Comparison of ENCODE assay signal across 19 mouse cellular contexts in genomic region chr19:6102169-6102853, GRCm38 (mm10). TPM values are rescaled to one million over a fixed set of nuclear protein-coding genes. Genes with fewer than 3 reads are reported as not detected.
DNase-seq lines count a peak whose midpoint lies in the region; ATAC-seq lines count a peak whose summit lies in the region.
"Had no signal": no experiment of that assay in that cellular context is flagged by ENCODE, and none has a peak within 500 bp of the region (broad histone marks: within the 10 kb centered on the region; RNA-seq: fewer than 3 reads in every experiment).

No protein-coding gene starts in this region.

- H3K36me3 ChIP-seq in hindbrain, embryonic 11.5 days (ENCODE audit: control insufficient read depth, insufficient read depth, low read length): no peaks in the 10 kb centered on the region
- no peaks in the 10 kb centered on the region for H3K36me3 ChIP-seq in hindbrain, embryonic 14.5 days (replicated peaks; ENCODE audit: control insufficient read depth, insufficient read depth)
- peaks cover 13% of the 10 kb centered on the region; the same call in 1 of the 2 replicates for H3K36me3 ChIP-seq in embryonic facial prominence, embryonic 13.5 days
- H3K36me3 ChIP-seq in liver, embryonic 15.5 days (replicated peaks): peaks cover 11% of the 10 kb centered on the region
- no peaks in the 10 kb centered on the region for H3K36me3 ChIP-seq in kidney, embryonic 16.5 days (ENCODE audit: insufficient read depth, low read length)
- no peaks in the 10 kb centered on the region for H3K36me3 ChIP-seq in midbrain, embryonic 15.5 days (replicated peaks)
- H3K36me3 ChIP-seq: embryonic facial prominence, embryonic 12.5 days; lung, embryonic 15.5 days had no signal

- WGBS in hindbrain, embryonic 11.5 days: 80% methylated on average over 6 of the region's 6 CpGs
- WGBS in hindbrain, embryonic 14.5 days: 81% methylated on average over 6 of the region's 6 CpGs
- 78% methylated on average over 6 of the region's 6 CpGs for WGBS in embryonic facial prominence, embryonic 13.5 days
- 59% methylated on average over 6 of the region's 6 CpGs for WGBS in liver, embryonic 15.5 days (ENCODE audit: insufficient replicate concordance)
- 82% methylated on average over 6 of the region's 6 CpGs for WGBS in kidney, embryonic 16.5 days
- WGBS in midbrain, embryonic 15.5 days: 78% methylated on average over 6 of the region's 6 CpGs

- no peaks in the 10 kb centered on the region for H3K9me3 ChIP-seq in hindbrain, embryonic 11.5 days (ENCODE audit: control insufficient read depth, low read length)
- no peaks in the 10 kb centered on the region for H3K9me3 ChIP-seq in hindbrain, embryonic 14.5 days (ENCODE audit: control insufficient read depth, low read length)
- H3K9me3 ChIP-seq in embryonic facial prominence, embryonic 13.5 days: no peaks in the 10 kb centered on the region
- no peaks in the 10 kb centered on the region for H3K9me3 ChIP-seq in liver, embryonic 15.5 days (replicated peaks)
- no peaks in the 10 kb centered on the region for H3K9me3 ChIP-seq in kidney, embryonic 16.5 days (ENCODE audit: low read length)
- no peaks in the 10 kb centered on the region for H3K9me3 ChIP-seq in midbrain, embryonic 15.5 days
- H3K9me3 ChIP-seq: embryonic facial prominence, embryonic 12.5 days; forebrain, embryonic 12.5 days; lung, embryonic 15.5 days had no signal

- no peaks in the 10 kb centered on the region for H3K27me3 ChIP-seq in hindbrain, embryonic 11.5 days (ENCODE audit: control insufficient read depth, insufficient read depth, low read length)
- H3K27me3 ChIP-seq in hindbrain, embryonic 14.5 days (ENCODE audit: control insufficient read depth, insufficient read depth, low read length): no peaks in the 10 kb centered on the region
- H3K27me3 ChIP-seq in embryonic facial prominence, embryonic 13.5 days: no peaks in the 10 kb centered on the region
- no peaks in the 10 kb centered on the region for H3K27me3 ChIP-seq in liver, embryonic 15.5 days
- no peaks in the 10 kb centered on the region for H3K27me3 ChIP-seq in kidney, embryonic 16.5 days (ENCODE audit: insufficient read depth, low read length)
- H3K27me3 ChIP-seq in midbrain, embryonic 15.5 days (replicated peaks): no peaks in the 10 kb centered on the region
- H3K27me3 ChIP-seq: embryonic facial prominence, embryonic 12.5 days; forebrain, embryonic 12.5 days; lung, embryonic 15.5 days; Patski had no signal

- no peak overlapping the region for H3K27ac ChIP-seq in hindbrain, embryonic 11.5 days (ENCODE audit: low read depth, low read length)
- no peak overlapping the region for H3K27ac ChIP-seq in hindbrain, embryonic 14.5 days
- H3K27ac ChIP-seq in embryonic facial prominence, embryonic 13.5 days: no peak overlapping the region
- H3K27ac ChIP-seq in liver, embryonic 15.5 days (replicated peaks): peak overlapping the region; percentile 63
- H3K27ac ChIP-seq in kidney, embryonic 16.5 days (ENCODE audit: low read length): no peak overlapping the region
- H3K27ac ChIP-seq in midbrain, embryonic 15.5 days: no peak overlapping the region
- H3K27ac ChIP-seq: embryonic facial prominence, embryonic 12.5 days; forebrain, embryonic 12.5 days; lung, embryonic 15.5 days had no signal

- H3K4me3 ChIP-seq in hindbrain, embryonic 11.5 days (ENCODE audit: low read depth, low read length): no peak overlapping the region
- H3K4me3 ChIP-seq in hindbrain, embryonic 14.5 days (replicated peaks; ENCODE audit: low read length): no peak overlapping the region
- no peak overlapping the region for H3K4me3 ChIP-seq in embryonic facial prominence, embryonic 13.5 days
- H3K4me3 ChIP-seq in liver, embryonic 15.5 days (replicated peaks): no peak overlapping the region
- H3K4me3 ChIP-seq in kidney, embryonic 16.5 days (ENCODE audit: low read length): no peak overlapping the region
- no peak overlapping the region for H3K4me3 ChIP-seq in midbrain, embryonic 15.5 days
- H3K4me3 ChIP-seq: embryonic facial prominence, embryonic 12.5 days; forebrain, embryonic 12.5 days; lung, embryonic 15.5 days had no signal

- DNase-seq in hindbrain, embryonic 11.5 days (ENCODE audit: low spot score): no peak
- no peak for DNase-seq in hindbrain, embryonic 14.5 days (ENCODE audit: low spot score)
- peak; percentile 82 to 86 for DNase-seq in spleen, postnatal 4 days (ENCODE audit: low spot score in 2 of 2)
- no peak for DNase-seq in kidney, postnatal 36 days
- DNase-seq: adrenal gland, postnatal 36 days; cerebellum, postnatal 36 days; retina, postnatal 1 day; thymus, postnatal 25 days had no signal

- no peak overlapping the region for H3K4me2 ChIP-seq in hindbrain, embryonic 11.5 days (replicated peaks; ENCODE audit: low read depth, low read length)
- H3K4me2 ChIP-seq in hindbrain, embryonic 14.5 days (replicated peaks): no peak overlapping the region
- H3K4me2 ChIP-seq in embryonic facial prominence, embryonic 13.5 days: no peak overlapping the region
- H3K4me2 ChIP-seq in liver, embryonic 15.5 days: no peak overlapping the region
- no peak overlapping the region for H3K4me2 ChIP-seq in kidney, embryonic 16.5 days (replicated peaks; ENCODE audit: low read depth, low read length)
- H3K4me2 ChIP-seq in midbrain, embryonic 15.5 days: no peak overlapping the region
- H3K4me2 ChIP-seq: embryonic facial prominence, embryonic 12.5 days; forebrain, embryonic 12.5 days; lung, embryonic 15.5 days had no signal

- H3K9ac ChIP-seq in hindbrain, embryonic 11.5 days (ENCODE audit: low read depth, low read length): 0 out of 2 replicates have a peak overlapping the region, but pooled peaks have one; percentile 7
- H3K9ac ChIP-seq in hindbrain, embryonic 14.5 days: no peak overlapping the region
- H3K9ac ChIP-seq in embryonic facial prominence, embryonic 13.5 days: no peak overlapping the region
- no peak overlapping the region for H3K9ac ChIP-seq in liver, embryonic 15.5 days
- H3K9ac ChIP-seq in kidney, embryonic 16.5 days (replicated peaks; ENCODE audit: low read length): no peak overlapping the region
- no peak overlapping the region for H3K9ac ChIP-seq in midbrain, embryonic 15.5 days
- H3K9ac ChIP-seq: embryonic facial prominence, embryonic 12.5 days; forebrain, embryonic 12.5 days; lung, embryonic 15.5 days had no signal

- H3K4me1 ChIP-seq in hindbrain, embryonic 11.5 days (replicated peaks; ENCODE audit: control insufficient read depth, insufficient read depth, low read length): no peaks in the 10 kb centered on the region
- no peaks in the 10 kb centered on the region for H3K4me1 ChIP-seq in hindbrain, embryonic 14.5 days (replicated peaks; ENCODE audit: control insufficient read depth, insufficient read depth, low read length)
- H3K4me1 ChIP-seq in embryonic facial prominence, embryonic 13.5 days: peaks cover 7% of the 10 kb centered on the region; the same call in 1 of the 2 replicates
- peaks cover 58% of the 10 kb centered on the region for H3K4me1 ChIP-seq in liver, embryonic 15.5 days (replicated peaks)
- no peaks in the 10 kb centered on the region for H3K4me1 ChIP-seq in kidney, embryonic 16.5 days (ENCODE audit: insufficient read depth, low read length)
- H3K4me1 ChIP-seq in midbrain, embryonic 15.5 days: no peaks in the 10 kb centered on the region
- H3K4me1 ChIP-seq: forebrain, embryonic 12.5 days; lung, embryonic 15.5 days had no signal

- ATAC-seq in hindbrain, embryonic 11.5 days (ENCODE audit: low FRiP score): no peak
- ATAC-seq in hindbrain, embryonic 14.5 days (ENCODE audit: low FRiP score): no peak
- peak; percentile 68; the same call in 1 of the 2 replicates for ATAC-seq in embryonic facial prominence, embryonic 13.5 days (ENCODE audit: insufficient number of reproducible peaks, insufficient read depth, low FRiP score, low TSS enrichment, low read depth)
- ATAC-seq in liver, embryonic 15.5 days (ENCODE audit: insufficient read depth): peak; percentile 95
- ATAC-seq in kidney, embryonic 16.5 days (ENCODE audit: low FRiP score, low TSS enrichment): no peak
- no peak for ATAC-seq in midbrain, embryonic 15.5 days (replicated peaks)
- ATAC-seq: hindbrain, embryonic 16.5 days; Patski had no signal

RNA-seq across cellular contexts. Expression of gene Naaladl1, which starts 3.3 kb away (rescaled TPM):
- polyA plus RNA-seq in hindbrain, embryonic 11.5 days (2014; fragmentation: Nextera tagmentation; extraction: Ambion mirVana): 0.38 and 0.59 TPM in 2 replicates
- polyA plus RNA-seq in hindbrain, embryonic 14.5 days (2014; fragmentation: Nextera tagmentation; extraction: Ambion mirVana): 0.52 and 0.59 TPM in 2 replicates
- polyA plus RNA-seq in embryonic facial prominence, embryonic 13.5 days (2015; fragmentation: Nextera tagmentation; extraction: Ambion mirVana): 0.55 and 5.5 TPM in 2 replicates
- polyA plus RNA-seq in liver, embryonic 15.5 days (2015; fragmentation: Nextera tagmentation; extraction: Ambion mirVana): 3.5 and 3.7 TPM in 2 replicates
- polyA plus RNA-seq in kidney, embryonic 16.5 days (2015; fragmentation: Nextera tagmentation; extraction: Ambion mirVana): 0.40 and 0.47 TPM in 2 replicates
- 0.41 and 0.53 TPM in 2 replicates for polyA plus RNA-seq in midbrain, embryonic 15.5 days (2015; fragmentation: Nextera tagmentation; extraction: Ambion mirVana)

RNA-seq across cellular contexts. Expression of gene AC131692.1, which starts 8.1 kb away (rescaled TPM):
- 0.49 and 0.62 TPM in 2 replicates for polyA plus RNA-seq in hindbrain, embryonic 11.5 days (2014; fragmentation: Nextera tagmentation; extraction: Ambion mirVana)
- polyA plus RNA-seq in hindbrain, embryonic 14.5 days (2014; fragmentation: Nextera tagmentation; extraction: Ambion mirVana): not detected in 2 replicates
- 0.34 and 0.54 TPM in 2 replicates for polyA plus RNA-seq in embryonic facial prominence, embryonic 13.5 days (2015; fragmentation: Nextera tagmentation; extraction: Ambion mirVana)
- 0.23 and 0.25 TPM in 2 replicates for polyA plus RNA-seq in liver, embryonic 15.5 days (2015; fragmentation: Nextera tagmentation; extraction: Ambion mirVana)
- polyA plus RNA-seq in kidney, embryonic 16.5 days (2015; fragmentation: Nextera tagmentation; extraction: Ambion mirVana): 0.28 and 0.35 TPM in 2 replicates
- polyA plus RNA-seq in midbrain, embryonic 15.5 days (2015; fragmentation: Nextera tagmentation; extraction: Ambion mirVana): not detected in 2 replicates
- polyA plus RNA-seq: heart, postnatal 0 days; hindbrain, embryonic 16.5 days; limb, embryonic 11.5 days had no signal

RNA-seq across cellular contexts. Expression of gene Sac3d1, which starts 16.1 kb away (rescaled TPM):
- polyA plus RNA-seq in hindbrain, embryonic 11.5 days (2014; fragmentation: Nextera tagmentation; extraction: Ambion mirVana): 62.6 and 62.9 TPM in 2 replicates
- 51.3 and 54.5 TPM in 2 replicates for polyA plus RNA-seq in hindbrain, embryonic 14.5 days (2014; fragmentation: Nextera tagmentation; extraction: Ambion mirVana)
- 45.9 and 49.6 TPM in 2 replicates for polyA plus RNA-seq in embryonic facial prominence, embryonic 13.5 days (2015; fragmentation: Nextera tagmentation; extraction: Ambion mirVana)
- polyA plus RNA-seq in liver, embryonic 15.5 days (2015; fragmentation: Nextera tagmentation; extraction: Ambion mirVana): 23.2 and 24.0 TPM in 2 replicates
- 42.3 and 43.7 TPM in 2 replicates for polyA plus RNA-seq in kidney, embryonic 16.5 days (2015; fragmentation: Nextera tagmentation; extraction: Ambion mirVana)
- 48.3 and 51.2 TPM in 2 replicates for polyA plus RNA-seq in midbrain, embryonic 15.5 days (2015; fragmentation: Nextera tagmentation; extraction: Ambion mirVana)

RNA-seq across cellular contexts. Expression of gene Cdca5, which starts 17.5 kb away (rescaled TPM):
- polyA plus RNA-seq in hindbrain, embryonic 11.5 days (2014; fragmentation: Nextera tagmentation; extraction: Ambion mirVana): 45.8 and 51.5 TPM in 2 replicates
- polyA plus RNA-seq in hindbrain, embryonic 14.5 days (2014; fragmentation: Nextera tagmentation; extraction: Ambion mirVana): 6.3 and 6.8 TPM in 2 replicates
- polyA plus RNA-seq in embryonic facial prominence, embryonic 13.5 days (2015; fragmentation: Nextera tagmentation; extraction: Ambion mirVana): 37.0 and 39.6 TPM in 2 replicates
- polyA plus RNA-seq in liver, embryonic 15.5 days (2015; fragmentation: Nextera tagmentation; extraction: Ambion mirVana): 34.5 and 35.4 TPM in 2 replicates
- polyA plus RNA-seq in kidney, embryonic 16.5 days (2015; fragmentation: Nextera tagmentation; extraction: Ambion mirVana): 43.6 and 45.2 TPM in 2 replicates
- polyA plus RNA-seq in midbrain, embryonic 15.5 days (2015; fragmentation: Nextera tagmentation; extraction: Ambion mirVana): 5.1 and 7.2 TPM in 2 replicates

RNA-seq across cellular contexts. Expression of gene Zfpl1, which starts 17.6 kb away (rescaled TPM):
- 70.1 and 77.8 TPM in 2 replicates for polyA plus RNA-seq in hindbrain, embryonic 11.5 days (2014; fragmentation: Nextera tagmentation; extraction: Ambion mirVana)
- 75.1 and 75.4 TPM in 2 replicates for polyA plus RNA-seq in hindbrain, embryonic 14.5 days (2014; fragmentation: Nextera tagmentation; extraction: Ambion mirVana)
- 79.1 and 81.3 TPM in 2 replicates for polyA plus RNA-seq in embryonic facial prominence, embryonic 13.5 days (2015; fragmentation: Nextera tagmentation; extraction: Ambion mirVana)
- polyA plus RNA-seq in liver, embryonic 15.5 days (2015; fragmentation: Nextera tagmentation; extraction: Ambion mirVana): 19.7 and 24.4 TPM in 2 replicates
- 77.1 and 78.9 TPM in 2 replicates for polyA plus RNA-seq in kidney, embryonic 16.5 days (2015; fragmentation: Nextera tagmentation; extraction: Ambion mirVana)
- 86.8 and 87.6 TPM in 2 replicates for polyA plus RNA-seq in midbrain, embryonic 15.5 days (2015; fragmentation: Nextera tagmentation; extraction: Ambion mirVana)

Comparison
In these comparisons a context has a peak if more than half of its experiments do, and no peak if none do; other contexts are left out.
1. ATAC-seq: peak in embryonic facial prominence, embryonic 13.5 days (single experiment) and liver, embryonic 15.5 days (single experiment); none in hindbrain, embryonic 11.5 days (single experiment), hindbrain, embryonic 14.5 days (single experiment), kidney, embryonic 16.5 days (single experiment) and midbrain, embryonic 15.5 days (single experiment).
2. DNase-seq: peak in spleen, postnatal 4 days (2 of 2); none in hindbrain, embryonic 11.5 days (single experiment), hindbrain, embryonic 14.5 days (single experiment) and kidney, postnatal 36 days (0 of 2).